19 mouse cellular contexts compared by ENCODE assay signal in the genomic region with DNA sequence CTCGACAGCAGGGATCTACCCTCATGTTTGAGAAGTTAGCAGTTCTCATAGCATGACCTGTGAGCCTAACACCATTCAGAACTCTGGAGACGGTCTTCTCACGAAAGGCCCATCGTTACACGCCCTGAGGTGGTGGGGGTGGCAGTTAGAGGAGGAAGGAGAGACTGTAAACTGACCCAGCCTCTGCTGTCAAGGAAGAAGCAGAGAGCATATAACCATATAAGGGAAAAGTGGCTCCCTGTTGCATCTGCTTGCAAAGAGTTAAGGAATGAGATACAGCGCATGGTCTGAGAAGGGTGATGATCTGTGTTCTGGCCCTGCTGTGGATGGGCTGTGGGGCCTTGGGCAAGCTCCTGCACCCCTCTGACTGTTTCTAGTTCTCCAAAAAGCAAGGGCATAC. TPM values are rescaled to one million over a fixed set of nuclear protein-coding genes. Genes with fewer than 3 reads are reported as not detected.
DNase-seq lines count a peak whose midpoint lies in the region; ATAC-seq and TF ChIP-seq lines count a peak whose summit lies in the region.
"Had no signal": no experiment of that assay in that cellular context is flagged by ENCODE, and none has a peak within 500 bp of the region (broad histone marks: within the 10 kb centered on the region; RNA-seq: fewer than 3 reads in every experiment).

No protein-coding gene starts in this region.

- no peak for TF ChIP-seq EP300 in heart, postnatal 0 days (IDR thresholded peaks at IDR 0.05; ENCODE audit: low read depth)

- ATAC-seq in heart, postnatal 0 days (ENCODE audit: insufficient read depth, low read depth), result no peak
- ATAC-seq in stomach, embryonic 15.5 days (ENCODE audit: insufficient read depth, low FRiP score, low read depth), result no peak

- peaks cover 16% of the 10 kb centered on the region for H3K4me1 ChIP-seq in heart, postnatal 0 days (ENCODE audit: control insufficient read depth, insufficient read depth)
- H3K4me1 ChIP-seq in embryonic facial prominence, embryonic 10.5 days, result peaks cover 14% of the 10 kb centered on the region
- peaks cover 14% of the 10 kb centered on the region for H3K4me1 ChIP-seq in stomach, embryonic 15.5 days

- H3K36me3 ChIP-seq in heart, postnatal 0 days (replicated peaks; ENCODE audit: control insufficient read depth, insufficient read depth, low read length), result 0 out of 2 replicates have a peak, but pooled peaks cover 3% of the 10 kb centered on the region
- H3K36me3 ChIP-seq in embryonic facial prominence, embryonic 10.5 days (replicated peaks), result no peaks in the 10 kb centered on the region; the same call in 1 of the 2 replicates
- no peaks in the 10 kb centered on the region for H3K36me3 ChIP-seq in stomach, embryonic 15.5 days
- H3K36me3 ChIP-seq: hindbrain, embryonic 13.5 days; limb, embryonic 13.5 days; midbrain, embryonic 12.5 days had no signal

- TF ChIP-seq CTCF in heart, postnatal 0 days (IDR thresholded peaks at IDR 0.05; ENCODE audit: low read depth), result no peak
- no peak for TF ChIP-seq CTCF in gastrocnemius, adult 2 months (IDR thresholded peaks at IDR 0.05)

- DNase-seq in heart, postnatal 0 days (ENCODE audit: low spot score), result no peak
- DNase-seq in heart, adult 9 months (ENCODE audit: low spot score in 2 of 2), result no peak
- peak; percentile 13 for DNase-seq in Muller cell, postnatal 12 days (ENCODE audit: inconsistent ontology term)
- DNase-seq in embryonic facial prominence, embryonic 10.5 days (ENCODE audit: low spot score), result peak; percentile 23
- no peak for DNase-seq in spleen, postnatal 14 days (ENCODE audit: low spot score in 2 of 2)
- DNase-seq in gastrocnemius, adult 2 months, result no peak
- DNase-seq: adrenal gland, postnatal 14 days; cerebellum, adult 8-10 months; gastrocnemius, postnatal 10 days; kidney, adult 9 months; right cerebral cortex, postnatal 25 days; thymus, postnatal 25 days had no signal

- H3K4me3 ChIP-seq in heart, postnatal 0 days (ENCODE audit: low read depth, low read length), result no peak overlapping the region
- no peak overlapping the region for H3K4me3 ChIP-seq in embryonic facial prominence, embryonic 10.5 days
- no peak overlapping the region for H3K4me3 ChIP-seq in stomach, embryonic 15.5 days (replicated peaks)
- no peak overlapping the region for H3K4me3 ChIP-seq in gastrocnemius, adult 2 months
- H3K4me3 ChIP-seq: hindbrain, embryonic 13.5 days; limb, embryonic 13.5 days; liver, embryonic 15.5 days; midbrain, embryonic 12.5 days had no signal

- H3K27me3 ChIP-seq in heart, postnatal 0 days (ENCODE audit: control insufficient read depth, insufficient read depth, low read length), result no peaks in the 10 kb centered on the region
- no peaks in the 10 kb centered on the region for H3K27me3 ChIP-seq in embryonic facial prominence, embryonic 10.5 days (replicated peaks; ENCODE audit: low read depth, poor library complexity, severe bottlenecking)
- no peaks in the 10 kb centered on the region for H3K27me3 ChIP-seq in stomach, embryonic 15.5 days (replicated peaks)
- H3K27me3 ChIP-seq: hindbrain, embryonic 13.5 days; limb, embryonic 13.5 days; liver, embryonic 15.5 days; midbrain, embryonic 12.5 days had no signal

- H3K27ac ChIP-seq in heart, postnatal 0 days (ENCODE audit: low read depth), result 0 out of 2 replicates have a peak overlapping the region, but pooled peaks have one; percentile 26
- 0 out of 2 replicates have a peak overlapping the region, but pooled peaks have one; percentile 30 for H3K27ac ChIP-seq in embryonic facial prominence, embryonic 10.5 days (replicated peaks)
- peak overlapping the region; percentile 61; the same call in 1 of the 2 replicates for H3K27ac ChIP-seq in stomach, embryonic 15.5 days
- no peak overlapping the region for H3K27ac ChIP-seq in gastrocnemius, adult 2 months
- H3K27ac ChIP-seq: hindbrain, embryonic 13.5 days; limb, embryonic 13.5 days; liver, embryonic 15.5 days; macrophage; midbrain, embryonic 12.5 days had no signal

- 72% methylated on average over 6 of the region's 6 CpGs for WGBS in heart, postnatal 0 days
- WGBS in embryonic facial prominence, embryonic 10.5 days, result 43% methylated on average over 6 of the region's 6 CpGs
- 40% methylated on average over 6 of the region's 6 CpGs for WGBS in stomach, embryonic 15.5 days

- H3K9me3 ChIP-seq in heart, postnatal 0 days (replicated peaks; ENCODE audit: control insufficient read depth, low read length), result no peaks in the 10 kb centered on the region
- no peaks in the 10 kb centered on the region for H3K9me3 ChIP-seq in embryonic facial prominence, embryonic 10.5 days
- H3K9me3 ChIP-seq in stomach, embryonic 15.5 days, result no peaks in the 10 kb centered on the region
- H3K9me3 ChIP-seq: G1E; hindbrain, embryonic 13.5 days; limb, embryonic 13.5 days; liver, embryonic 15.5 days; midbrain, embryonic 12.5 days had no signal

- H3K9ac ChIP-seq in heart, postnatal 0 days (replicated peaks; ENCODE audit: low read depth, low read length), result no peak overlapping the region
- no peak overlapping the region for H3K9ac ChIP-seq in stomach, embryonic 15.5 days
- H3K9ac ChIP-seq: hindbrain, embryonic 13.5 days; limb, embryonic 13.5 days; liver, embryonic 15.5 days; midbrain, embryonic 12.5 days had no signal

- H3K4me2 ChIP-seq in heart, postnatal 0 days (ENCODE audit: low read depth, low read length), result no peak overlapping the region
- H3K4me2 ChIP-seq in stomach, embryonic 15.5 days, result no peak overlapping the region
- H3K4me2 ChIP-seq: hindbrain, embryonic 13.5 days; limb, embryonic 13.5 days; liver, embryonic 15.5 days; midbrain, embryonic 12.5 days had no signal

- intact Hi-C loops in gastrocnemius, adult 2 months (cut with DNase I), result no loop called here

RNA-seq across cellular contexts. Expression of a gene that starts 50.7 kb away (rescaled TPM):
- total RNA-seq in heart, postnatal 0 days (2014; rRNA removed; ENCODE audit: low replicate concordance), result 77.7 and 140 TPM in 2 replicates
- 153 and 159 TPM in 2 replicates for polyA plus RNA-seq in heart, postnatal 0 days (2015; fragmentation: Nextera tagmentation; extraction: Ambion mirVana)
- 40.7 and 41.1 TPM in 2 replicates for polyA plus RNA-seq in embryonic facial prominence, embryonic 10.5 days (2016; fragmentation: Nextera tagmentation; extraction: Ambion mirVana)
- polyA plus RNA-seq in stomach, embryonic 15.5 days (2015; fragmentation: Nextera tagmentation; extraction: Ambion mirVana), result 78.2 and 81.0 TPM in 2 replicates
- 100 to 1,000 TPM; 158 to 227 TPM for total RNA-seq in gastrocnemius, adult 2 months (2021)

Comparison
In these comparisons a context has a peak if more than half of its experiments do, and no peak if none do; other contexts are left out.
1. DNase-seq: peak in Muller cell, postnatal 12 days (single experiment) and embryonic facial prominence, embryonic 10.5 days (single experiment); none in heart, postnatal 0 days (single experiment), heart, adult 9 months (0 of 2), spleen, postnatal 14 days (0 of 2) and gastrocnemius, adult 2 months (single experiment).